Mouse (Mus musculus): ENCODE results near the gene Kat5.

DNA sequence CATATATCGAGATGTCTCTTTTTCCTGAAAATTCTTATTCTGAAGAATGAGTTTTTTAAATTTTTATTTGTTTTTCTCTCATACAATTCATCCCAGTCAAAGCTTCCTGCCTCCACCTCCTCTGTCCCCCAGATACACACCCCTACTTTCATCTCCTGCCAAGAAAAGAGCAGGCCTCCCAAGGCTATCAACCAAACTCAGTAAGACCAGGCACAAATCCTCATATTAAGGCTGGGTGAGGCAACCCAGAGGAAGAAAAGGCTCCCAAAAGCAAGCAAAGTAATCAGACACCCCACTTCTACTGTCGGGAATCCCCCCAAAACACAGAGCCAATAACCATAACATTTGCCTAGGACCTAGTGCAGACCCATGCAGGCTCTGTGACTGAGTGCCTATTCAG, 28.0 kb downstream of the Kat5 start:
- no peak for TF ChIP-seq POLR2A (IDR thresholded peaks at IDR 0.05; ENCODE audit: low read depth, low read length)
- TF ChIP-seq EP300 (IDR thresholded peaks at IDR 0.05; ENCODE audit: low read length) = no peak
- no peak for TF ChIP-seq SMC3 (IDR thresholded peaks at IDR 0.05; ENCODE audit: low read depth, low read length)
